Mouse (Mus musculus): ENCODE results near the gene Esm1. TPM values are rescaled to one million over a fixed set of nuclear protein-coding genes. Genes with fewer than 3 reads are reported as not detected.
A peak's percentile ranks its signal among the peaks of the same experiment; 100 is the strongest.
"Not testable (repeated sequence)": the region's sequence is repeated elsewhere in the genome, so short reads cannot be mapped to it uniquely, and the experiment has no call there.

The Esm1 gene
- polyA plus RNA-seq, 1 experiment from 2014 or later: 1.6 TPM

- Histone ChIP-seq H3K36me3 (ENCODE audit: insufficient read depth) (no peaks in the 10 kb centered on the region), H3K9ac (no peak overlapping the region), H3K4me2 (no peak overlapping the region), H3K4me1 (ENCODE audit: insufficient read depth) (0 out of 2 replicates have a peak, but pooled peaks cover 3% of the 10 kb centered on the region), H3K27me3 (ENCODE audit: insufficient read depth, low read length) (no peaks in the 10 kb centered on the region), H3K4me3 (ENCODE audit: low read depth, low read length) (no peak overlapping the region), H3K9me3 (ENCODE audit: low read depth, low read length) (no peaks in the 10 kb centered on the region), H3K27ac (ENCODE audit: low read depth) (no peak overlapping the region)
- peak; percentile 70; the same call in 1 of the 2 replicates for ATAC-seq (ENCODE audit: insufficient read depth)
- WGBS: 25% methylated on average over 4 of the region's 4 CpGs
- TF ChIP-seq CTCF (IDR thresholded peaks at IDR 0.05; ENCODE audit: low read depth): no peak
- DNase-seq: peak; percentile 52
Observed at GRCm38 (mm10) chr13:113227076-113227475, 17.6 kb downstream of the Esm1 start.

- no peaks in the 10 kb centered on the region for H3K9me3 ChIP-seq (ENCODE audit: low read depth, low read length)
- TF ChIP-seq CTCF (IDR thresholded peaks at IDR 0.05; ENCODE audit: low read depth): 0 out of 2 replicates have a peak, but pooled peaks have one; percentile 14
- no peaks in the 10 kb centered on the region for H3K27me3 ChIP-seq (ENCODE audit: insufficient read depth, low read length)
- no peak overlapping the region for H3K9ac ChIP-seq
- no peak overlapping the region for H3K4me3 ChIP-seq (ENCODE audit: low read depth, low read length)
- no peak overlapping the region for H3K27ac ChIP-seq (ENCODE audit: low read depth)
- no peaks in the 10 kb centered on the region for H3K36me3 ChIP-seq (ENCODE audit: insufficient read depth)
- ATAC-seq (ENCODE audit: insufficient read depth): no peak
- 80% methylated on average over 17 of the region's 17 CpGs for WGBS
- H3K4me1 ChIP-seq (ENCODE audit: insufficient read depth): 0 out of 2 replicates have a peak, but pooled peaks cover 3% of the 10 kb centered on the region
- no peak for DNase-seq
- H3K4me2 ChIP-seq: no peak overlapping the region
Observed at GRCm38 (mm10) chr13:113227666-113228463, 18.4 kb downstream of the Esm1 start.

- peak; percentile 34 for DNase-seq
- Histone ChIP-seq H3K36me3 (ENCODE audit: insufficient read depth) (no peaks in the 10 kb centered on the region), H3K4me3 (ENCODE audit: low read depth, low read length) (no peak overlapping the region), H3K4me2 (no peak overlapping the region), H3K27me3 (ENCODE audit: insufficient read depth, low read length) (no peaks in the 10 kb centered on the region), H3K9ac (no peak overlapping the region), H3K27ac (ENCODE audit: low read depth) (no peak overlapping the region), H3K4me1 (ENCODE audit: insufficient read depth) (no peaks in the 10 kb centered on the region), H3K9me3 (ENCODE audit: low read depth, low read length) (no peaks in the 10 kb centered on the region)
- 46% methylated on average over 6 of the region's 6 CpGs for WGBS
- TF ChIP-seq CTCF (IDR thresholded peaks at IDR 0.05; ENCODE audit: low read depth): no peak
- no peak for ATAC-seq (ENCODE audit: insufficient read depth)
Observed at GRCm38 (mm10) chr13:113242129-113242528, 32.7 kb downstream of the Esm1 start.

- TF ChIP-seq CTCF (IDR thresholded peaks at IDR 0.05; ENCODE audit: low read depth): no peak
- H3K9me3 ChIP-seq (ENCODE audit: low read depth, low read length): no peaks in the 10 kb centered on the region
- H3K27ac ChIP-seq (ENCODE audit: low read depth): no peak overlapping the region
- no peaks in the 10 kb centered on the region for H3K36me3 ChIP-seq (ENCODE audit: insufficient read depth)
- no peak overlapping the region for H3K9ac ChIP-seq
- no peak overlapping the region for H3K4me3 ChIP-seq (ENCODE audit: low read depth, low read length)
- DNase-seq (no peak), ATAC-seq (ENCODE audit: insufficient read depth) (no peak)
- H3K27me3 ChIP-seq (ENCODE audit: insufficient read depth, low read length): no peaks in the 10 kb centered on the region
- H3K4me2 ChIP-seq: no peak overlapping the region
- no peaks in the 10 kb centered on the region for H3K4me1 ChIP-seq (ENCODE audit: insufficient read depth)
- 66% methylated on average over 8 of the region's 8 CpGs for WGBS
Observed at GRCm38 (mm10) chr13:113245025-113245424, 35.6 kb downstream of the Esm1 start.

- DNase-seq; H3K27me3 ChIP-seq (ENCODE audit: insufficient read depth, low read length); H3K4me2 ChIP-seq; ATAC-seq (ENCODE audit: insufficient read depth); H3K4me3 ChIP-seq (ENCODE audit: low read depth, low read length); H3K36me3 ChIP-seq (ENCODE audit: insufficient read depth); H3K9me3 ChIP-seq (ENCODE audit: low read depth, low read length); H3K27ac ChIP-seq (ENCODE audit: low read depth); H3K9ac ChIP-seq; H3K4me1 ChIP-seq (ENCODE audit: insufficient read depth): not testable (repeated sequence)
- 53% methylated on average over 7 of the region's 7 CpGs for WGBS
Observed at GRCm38 (mm10) chr13:113252580-113252979, 43.1 kb downstream of the Esm1 start.

GRCm38 (mm10) chr13:113256766-113257165 is 47.3 kb downstream of the Esm1 start:
- no peak for DNase-seq
- 88% methylated on average over 2 of the region's 2 CpGs for WGBS

GRCm38 (mm10) chr13:113257190-113257589 is 47.7 kb downstream of the Esm1 start:
- H3K27me3 ChIP-seq (ENCODE audit: insufficient read depth, low read length): no peaks in the 10 kb centered on the region
- no peak overlapping the region for H3K27ac ChIP-seq (ENCODE audit: low read depth)
- TF ChIP-seq CTCF (IDR thresholded peaks at IDR 0.05; ENCODE audit: low read depth): peak; percentile 24; the same call in 1 of the 2 replicates
- no peak overlapping the region for H3K4me3 ChIP-seq (ENCODE audit: low read depth, low read length)
- H3K4me2 ChIP-seq: no peak overlapping the region
- no peaks in the 10 kb centered on the region for H3K36me3 ChIP-seq (ENCODE audit: insufficient read depth)
- no peaks in the 10 kb centered on the region for H3K4me1 ChIP-seq (ENCODE audit: insufficient read depth)
- ATAC-seq (ENCODE audit: insufficient read depth) (no peak), DNase-seq (no peak)
- H3K9ac ChIP-seq: no peak overlapping the region
- WGBS: 49% methylated on average over 5 of the region's 5 CpGs
- H3K9me3 ChIP-seq (ENCODE audit: low read depth, low read length): no peaks in the 10 kb centered on the region

More at GRCm38 (mm10) chr13:113256766-113257165, 47.3 kb downstream of the Esm1 start:
- Histone ChIP-seq H3K4me2 (no peak overlapping the region), H3K9ac (no peak overlapping the region), H3K36me3 (ENCODE audit: insufficient read depth) (no peaks in the 10 kb centered on the region), H3K9me3 (ENCODE audit: low read depth, low read length) (no peaks in the 10 kb centered on the region), H3K27me3 (ENCODE audit: insufficient read depth, low read length) (no peaks in the 10 kb centered on the region), H3K4me3 (ENCODE audit: low read depth, low read length) (no peak overlapping the region), H3K4me1 (ENCODE audit: insufficient read depth) (no peaks in the 10 kb centered on the region), H3K27ac (ENCODE audit: low read depth) (no peak overlapping the region)
- TF ChIP-seq CTCF (IDR thresholded peaks at IDR 0.05; ENCODE audit: low read depth): no peak
- no peak for ATAC-seq (ENCODE audit: insufficient read depth)

All from lung, embryonic 14.5 days (tissue).